Mouse (Mus musculus): Measurements from ENCODE around the gene Arhgap17.
A peak's percentile ranks its signal among the peaks of the same experiment; 100 is the strongest.

The Arhgap17 gene

DNA sequence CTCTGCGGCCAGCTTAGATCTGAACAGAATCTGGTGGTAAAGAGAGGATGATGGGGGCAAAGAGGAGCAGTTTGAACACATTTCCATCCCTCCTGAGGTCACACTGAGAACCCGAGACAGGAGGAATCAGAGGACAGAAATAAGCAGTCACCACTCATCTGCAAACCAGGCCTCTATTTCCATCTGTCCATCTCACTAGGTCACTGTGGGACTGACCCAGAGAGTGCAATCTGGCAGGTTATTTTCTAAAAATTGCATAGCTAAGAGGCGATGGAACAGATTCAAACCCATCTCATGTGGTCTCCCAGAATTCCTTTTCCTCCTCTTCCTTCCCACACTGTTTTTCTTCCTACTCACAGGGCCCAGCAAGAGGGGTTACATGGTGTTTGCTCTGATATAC, 81.8 kb downstream of the Arhgap17 start:
- no peak for DNase-seq (ENCODE audit: low spot score)

GRCm38 (mm10) chr7:123285896-123286295, 83.8 kb downstream of the Arhgap17 start:
- DNase-seq (ENCODE audit: low spot score) = no peak

- DNase-seq (ENCODE audit: low spot score) = no peak
Observed at GRCm38 (mm10) chr7:123283826-123284225, 85.9 kb downstream of the Arhgap17 start.

- DNase-seq (ENCODE audit: low spot score) = no peak
Observed at GRCm38 (mm10) chr7:123279797-123280196, 89.9 kb downstream of the Arhgap17 start.

DNA sequence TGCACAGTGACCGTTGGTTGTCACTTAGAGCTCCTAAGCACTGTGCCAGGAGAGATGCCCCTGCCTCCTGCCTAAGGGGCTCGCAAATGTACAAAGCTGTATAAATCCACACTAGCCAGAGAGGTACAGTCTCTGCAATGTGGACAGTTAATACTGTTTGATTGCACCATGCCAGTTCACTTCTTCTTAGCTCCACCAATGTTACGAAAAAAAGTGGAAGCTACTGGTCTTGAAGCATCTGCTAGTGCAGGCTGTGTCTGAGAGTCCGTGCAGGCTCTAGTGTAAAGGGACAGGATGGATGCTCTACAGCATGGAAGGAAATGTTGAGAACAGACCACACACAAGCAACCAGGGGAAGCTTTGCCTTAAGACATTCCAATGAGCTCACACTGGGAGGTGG, 93.1 kb downstream of the Arhgap17 start:
- DNase-seq (ENCODE audit: low spot score) = no peak

GRCm38 (mm10) chr7:123273056-123273455, 96.7 kb downstream of the Arhgap17 start:
- no peak for DNase-seq (ENCODE audit: low spot score)

GRCm38 (mm10) chr7:123258103-123258502, 111.6 kb downstream of the Arhgap17 start:
- no peak for DNase-seq (ENCODE audit: low spot score)

GRCm38 (mm10) chr7:123254196-123254970, 115.3 kb downstream of the Arhgap17 start:
- DNase-seq (ENCODE audit: low spot score) = no peak

DNA sequence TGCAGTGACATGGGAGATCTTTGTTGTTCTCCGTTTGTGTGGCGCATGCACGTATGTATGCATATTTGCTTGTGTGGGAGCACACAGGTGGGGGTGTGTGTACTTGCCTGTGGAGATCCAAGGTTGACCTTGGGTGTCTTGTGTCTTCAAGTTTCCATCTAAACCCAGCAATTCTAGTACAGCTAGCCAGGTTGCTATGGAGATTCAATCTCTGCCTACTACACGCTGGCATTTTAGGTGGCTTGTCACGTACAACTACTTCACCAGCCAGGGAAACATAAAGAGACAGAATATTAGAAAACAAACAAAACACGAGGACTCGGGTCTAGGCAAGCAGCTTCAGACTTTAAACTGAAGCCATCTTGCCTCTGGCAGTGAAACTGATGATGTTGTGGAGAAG, 116.3 kb downstream of the Arhgap17 start:
- no peak for DNase-seq (ENCODE audit: low spot score)

DNA sequence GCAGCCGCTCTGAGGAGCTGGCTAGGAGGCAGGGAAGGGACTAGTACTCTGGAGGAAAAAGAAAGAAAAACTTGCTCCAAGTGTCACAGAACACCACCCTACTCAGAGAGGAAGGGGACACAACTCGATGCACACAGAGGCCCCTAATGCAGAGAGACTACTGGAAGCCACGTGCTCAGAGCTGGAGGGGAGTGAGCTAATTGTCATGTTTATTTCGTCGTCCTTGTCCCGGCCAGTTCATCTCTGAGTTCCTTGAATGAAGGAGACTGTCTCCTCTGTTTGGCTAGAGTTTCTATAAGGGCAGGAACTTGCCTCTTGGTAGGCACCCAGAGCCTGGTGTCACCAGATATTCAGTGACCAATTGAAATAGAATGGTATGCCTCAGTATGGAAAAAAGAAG, 118.4 kb downstream of the Arhgap17 start:
- no peak for DNase-seq (ENCODE audit: low spot score)

DNA sequence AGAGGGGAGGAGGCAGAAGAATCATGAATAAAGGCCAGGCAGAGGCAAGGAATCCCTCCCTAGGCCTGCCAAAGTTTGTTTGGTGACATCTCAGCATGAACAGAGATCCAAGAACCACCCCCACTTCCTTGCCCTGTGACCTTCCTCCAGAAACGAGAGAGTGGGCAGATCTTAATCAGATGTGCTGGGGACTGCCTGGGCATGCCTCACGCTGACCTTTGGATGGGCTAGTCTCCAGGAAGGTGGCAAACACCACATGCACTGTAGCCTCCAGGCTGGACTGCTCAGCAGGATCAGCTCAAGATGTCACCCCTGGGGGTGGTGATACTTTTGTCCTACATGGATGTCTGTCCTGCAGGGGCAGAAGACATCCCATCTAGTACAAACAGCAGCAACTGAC, 121.5 kb downstream of the Arhgap17 start:
- DNase-seq (ENCODE audit: low spot score) = no peak

DNA sequence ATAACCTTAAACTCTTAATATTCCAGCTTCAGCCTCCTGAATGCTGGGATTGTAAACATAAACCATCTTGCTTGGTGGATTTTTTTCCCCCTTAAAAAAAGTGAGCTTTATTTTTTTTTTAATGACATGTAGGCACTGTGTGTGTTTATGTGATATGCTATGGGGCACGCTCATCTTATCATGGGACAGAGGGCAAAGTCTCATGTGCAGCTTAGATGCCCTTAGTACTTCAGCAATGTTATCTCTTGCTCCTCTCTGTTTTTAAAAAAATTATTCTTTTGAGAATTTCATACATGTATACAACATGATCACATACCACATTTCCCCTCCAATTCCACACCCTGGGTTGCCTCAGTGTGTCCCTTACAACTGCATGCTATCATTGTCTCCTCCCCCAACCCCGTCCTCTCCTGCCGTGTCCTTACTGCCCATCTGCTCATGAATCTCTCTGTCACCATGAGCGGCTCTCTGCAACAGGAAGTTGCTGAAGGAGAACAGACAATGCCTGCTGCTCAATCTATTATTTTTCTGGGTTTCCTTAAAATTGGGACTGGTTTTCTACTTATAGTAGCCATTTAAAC, 123.1 kb downstream of the Arhgap17 start:
- DNase-seq (ENCODE audit: low spot score) = no peak

DNA sequence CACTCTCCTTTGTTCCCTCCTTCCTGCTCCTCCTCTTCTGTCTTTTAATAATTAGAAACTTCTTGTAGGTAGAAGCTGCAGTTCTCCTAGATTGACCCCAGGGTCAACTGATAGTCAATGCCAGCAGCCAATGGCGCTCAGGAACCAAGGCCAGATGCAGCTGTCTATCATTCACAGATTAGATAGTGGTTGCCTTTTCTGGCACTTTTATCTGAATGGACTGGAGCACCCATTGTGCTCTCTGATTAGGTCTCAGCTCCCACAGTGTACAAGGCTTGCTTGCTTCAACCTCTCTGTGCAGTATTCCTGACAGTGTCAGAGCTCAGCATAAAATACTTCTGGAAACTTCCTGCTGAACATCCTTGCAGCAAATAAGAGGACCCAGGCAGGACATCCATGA, 124.9 kb downstream of the Arhgap17 start:
- DNase-seq (ENCODE audit: low spot score) = peak; percentile 67

- DNase-seq (ENCODE audit: low spot score) = no peak
Observed at GRCm38 (mm10) chr7:123242241-123242640, 127.5 kb downstream of the Arhgap17 start.

GRCm38 (mm10) chr7:123240064-123240463, 129.7 kb downstream of the Arhgap17 start:
- DNase-seq (ENCODE audit: low spot score) = no peak

DNA sequence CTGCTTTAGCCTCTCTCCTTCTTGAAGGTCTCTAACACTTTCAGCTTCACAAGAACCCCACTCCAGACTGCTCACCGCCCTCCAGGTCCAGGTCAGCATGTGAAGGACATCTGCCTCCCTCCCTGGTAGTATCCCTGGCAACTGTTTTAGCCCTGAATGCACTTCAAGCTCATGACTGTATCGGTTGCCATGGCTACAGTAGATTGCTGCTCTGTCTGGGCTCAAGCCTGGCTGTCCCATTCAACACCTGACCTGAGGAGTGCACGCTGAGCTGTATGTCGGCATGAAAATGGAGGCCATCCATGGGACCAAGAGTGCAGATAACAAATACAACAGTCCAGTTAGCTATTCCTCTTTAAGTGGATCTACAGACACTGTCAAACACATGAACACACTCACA, 131.1 kb downstream of the Arhgap17 start:
- DNase-seq (ENCODE audit: low spot score) = no peak

DNA sequence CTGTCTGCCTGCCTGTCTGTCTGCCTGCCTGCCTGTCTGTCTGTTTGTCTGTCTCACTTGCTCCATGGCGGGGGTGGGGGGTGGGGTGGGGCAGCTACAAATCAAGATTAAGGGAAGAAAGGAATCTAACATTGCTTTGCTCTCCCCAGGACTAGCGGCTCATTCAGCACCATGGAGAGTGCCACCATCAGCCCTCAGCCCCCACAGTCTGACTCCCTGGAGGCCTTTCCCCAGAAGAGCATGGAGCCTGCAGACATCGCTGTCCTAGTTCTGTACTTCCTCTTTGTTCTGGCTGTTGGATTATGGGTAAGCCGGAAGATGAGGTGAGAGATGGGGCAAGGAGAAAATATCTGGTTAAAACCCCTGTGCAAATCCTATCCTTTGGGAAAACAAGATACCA, 134.3 kb downstream of the Arhgap17 start:
- DNase-seq (ENCODE audit: low spot score) = no peak
